Mouse (Mus musculus): ENCODE results near the gene Dars2. TPM values are rescaled to one million over a fixed set of nuclear protein-coding genes. Genes with fewer than 3 reads are reported as not detected.

Dars2 gene
- total and polyA plus RNA-seq, 3 experiments: 46.2 to 64.7 (median 55.3) TPM

DNA sequence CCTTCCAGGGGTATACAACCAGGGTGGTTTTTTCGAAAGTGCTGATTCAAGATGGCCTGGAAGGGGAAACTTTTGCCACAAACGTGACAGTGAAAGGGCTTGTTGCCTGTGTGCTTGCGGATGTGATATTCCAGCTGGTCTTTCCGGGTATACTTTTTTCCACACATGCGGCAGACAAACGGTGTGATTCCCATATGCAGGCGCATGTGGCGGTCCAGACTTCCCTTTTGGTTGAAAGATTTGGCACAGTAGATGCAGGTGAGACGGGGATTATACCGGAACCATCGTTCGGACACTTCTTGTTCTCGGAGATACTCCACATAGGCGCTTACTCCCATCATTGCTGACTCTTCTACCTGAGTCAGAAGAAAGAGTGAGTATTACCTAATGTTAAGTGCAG, 50.4 kb downstream of the Dars2 start:
- in situ Hi-C loops (cut with MboI; ENCODE audit: low pct_ligation_motif_present, low pct_unique_long_range_greater_than_20kb, low sequenced_read_pairs): no loop called here
- H3K4me3 ChIP-seq (replicated peaks in 1 of 3; ENCODE audit: low read depth in 2 of 3, low read length in 2 of 3, poor library complexity in 1 of 3): no peak overlapping the region
- dilution Hi-C loops (cut with MboI; ENCODE audit: extremely low pct_ligation_motif_present, extremely low pct_unique_long_range_greater_than_20kb, low sequenced_read_pairs): no loop called here
- no peaks in the 10 kb centered on the region for H3K27me3 ChIP-seq (replicated peaks)
- H3K79me2 ChIP-seq (replicated peaks; ENCODE audit: control insufficient read depth, extremely low read depth, insufficient read depth, poor library complexity, severe bottlenecking): no peaks in the 10 kb centered on the region
- no peaks in the 10 kb centered on the region for H3K9me3 ChIP-seq (replicated peaks; ENCODE audit: low read length)
- no peak overlapping the region for H3K9ac ChIP-seq (ENCODE audit: insufficient read depth, low read depth)
- H3K27ac ChIP-seq (ENCODE audit: insufficient read depth, low read depth): no peak overlapping the region
- TF ChIP-seq RAD21 (IDR thresholded peaks at IDR 0.05; ENCODE audit: low read depth, low read length) (no peak), BHLHE40 (IDR thresholded peaks at IDR 0.05; ENCODE audit: low read depth, low read length) (no peak), JUN (IDR thresholded peaks at IDR 0.05; ENCODE audit: insufficient read depth, low read depth, low read length) (no peak), TBP (conservative IDR thresholded peaks at IDR 0.05; ENCODE audit: low read depth, low read length) (no peak), NRF1 (IDR thresholded peaks at IDR 0.05; ENCODE audit: low read depth, low read length) (no peak), SMC3 (IDR thresholded peaks at IDR 0.05; ENCODE audit: low read depth, low read length) (no peak), POLR2A (IDR thresholded peaks at IDR 0.05; ENCODE audit: low read depth, low read length) (no peak), ZKSCAN1 (IDR thresholded peaks at IDR 0.05; ENCODE audit: borderline replicate concordance, low read depth, low read length) (no peak), KAT2A (IDR thresholded peaks at IDR 0.05; ENCODE audit: insufficient replicate concordance, low read length) (no peak), ZC3H11A (IDR thresholded peaks at IDR 0.05; ENCODE audit: low read depth, low read length) (no peak), ZMIZ1 (IDR thresholded peaks at IDR 0.05; ENCODE audit: low read depth, low read length) (no peak), MXI1 (IDR thresholded peaks at IDR 0.05; ENCODE audit: low read depth, low read length) (no peak), E2F4 (IDR thresholded peaks at IDR 0.05; ENCODE audit: insufficient replicate concordance, low read depth, low read length) (no peak), JUND (conservative IDR thresholded peaks at IDR 0.05; ENCODE audit: low read depth, low read length) (no peak), GABPA (IDR thresholded peaks at IDR 0.05; ENCODE audit: insufficient replicate concordance, low read depth, low read length) (no peak), RCOR1 (conservative IDR thresholded peaks at IDR 0.05; ENCODE audit: low read depth, low read length) (no peak), NELFE (IDR thresholded peaks at IDR 0.05; ENCODE audit: low read depth, low read length) (no peak), PAX5 (IDR thresholded peaks at IDR 0.05; ENCODE audit: low read length) (no peak), CHD2 (IDR thresholded peaks at IDR 0.05; ENCODE audit: low read length) (no peak), TCF12 (IDR thresholded peaks at IDR 0.05; ENCODE audit: low read depth, low read length) (no peak)
- DNase-seq (ENCODE audit: extremely low read depth): no peak
- H3K36me3 ChIP-seq (replicated peaks in 1 of 2; ENCODE audit: control insufficient read depth in 1 of 2, insufficient read depth in 1 of 2, low read length in 1 of 2): peaks cover 16 to 45% of the 10 kb centered on the region in 2 experiments
- peaks cover 0 to 3% of the 10 kb centered on the region in 2 experiments; a peak in 1 of 4 replicates for H3K4me1 ChIP-seq (ENCODE audit: control insufficient read depth in 1 of 2, insufficient read depth in 2 of 2)
- no peak overlapping the region for H3K4me2 ChIP-seq (ENCODE audit: insufficient read depth, low read depth, poor library complexity, severe bottlenecking)

DNA sequence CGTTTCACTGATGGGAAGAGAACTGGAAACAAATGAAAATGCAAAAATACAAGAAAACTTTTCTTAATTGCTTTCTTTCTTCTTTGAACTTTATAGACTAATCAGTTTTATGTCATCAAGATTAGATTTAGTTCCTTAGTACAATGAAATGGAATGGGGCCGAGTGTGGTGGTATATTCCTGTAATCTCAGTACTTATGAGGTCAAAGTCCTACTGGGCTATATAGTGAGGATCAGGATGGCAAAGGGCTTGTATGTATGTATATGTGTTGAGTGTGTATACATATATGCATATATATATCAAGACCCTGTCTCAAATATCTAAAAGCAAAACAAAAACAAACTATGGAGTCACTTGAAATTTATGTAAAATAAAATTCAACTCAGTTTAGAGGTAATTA, 54.1 kb downstream of the Dars2 start:
- in situ Hi-C loops (cut with MboI; ENCODE audit: low pct_ligation_motif_present, low pct_unique_long_range_greater_than_20kb, low sequenced_read_pairs): no loop called here

More for the DNA sequence above, 54.1 kb downstream of the Dars2 start:
- Histone ChIP-seq H3K4me1 (ENCODE audit: control insufficient read depth in 1 of 2, insufficient read depth in 2 of 2) (no peaks in the 10 kb centered on the region), H3K9ac (ENCODE audit: insufficient read depth, low read depth) (no peak overlapping the region), H3K36me3 (replicated peaks in 1 of 2; ENCODE audit: control insufficient read depth in 1 of 2, insufficient read depth in 1 of 2, low read length in 1 of 2) (peaks cover 20 to 50% of the 10 kb centered on the region in 2 experiments), H3K9me3 (replicated peaks; ENCODE audit: low read length) (no peaks in the 10 kb centered on the region), H3K4me2 (ENCODE audit: insufficient read depth, low read depth, poor library complexity, severe bottlenecking) (no peak overlapping the region), H3K4me3 (replicated peaks in 1 of 3; ENCODE audit: low read depth in 2 of 3, low read length in 2 of 3, poor library complexity in 1 of 3) (no peak overlapping the region), H3K79me2 (replicated peaks; ENCODE audit: control insufficient read depth, extremely low read depth, insufficient read depth, poor library complexity, severe bottlenecking) (no peaks in the 10 kb centered on the region), H3K27me3 (replicated peaks) (no peaks in the 10 kb centered on the region), H3K27ac (ENCODE audit: insufficient read depth, low read depth) (no peak overlapping the region)
- TF ChIP-seq ZC3H11A (IDR thresholded peaks at IDR 0.05; ENCODE audit: low read depth, low read length) (no peak), CHD1 (IDR thresholded peaks at IDR 0.05; ENCODE audit: low read depth, low read length) (no peak), KAT2A (IDR thresholded peaks at IDR 0.05; ENCODE audit: insufficient replicate concordance, low read length) (no peak), RCOR1 (conservative IDR thresholded peaks at IDR 0.05; ENCODE audit: low read depth, low read length) (no peak), ETS1 (conservative IDR thresholded peaks at IDR 0.05; ENCODE audit: low read depth, low read length) (no peak), MAFK (IDR thresholded peaks at IDR 0.05; ENCODE audit: insufficient replicate concordance, low read length) (no peak), CHD2 (IDR thresholded peaks at IDR 0.05; ENCODE audit: low read length) (no peak), SMC3 (IDR thresholded peaks at IDR 0.05; ENCODE audit: low read depth, low read length) (no peak), TBP (conservative IDR thresholded peaks at IDR 0.05; ENCODE audit: low read depth, low read length) (no peak), ZMIZ1 (IDR thresholded peaks at IDR 0.05; ENCODE audit: low read depth, low read length) (no peak), SIN3A (IDR thresholded peaks at IDR 0.05; ENCODE audit: low read length) (no peak), MAX (IDR thresholded peaks at IDR 0.05; ENCODE audit: low read length) (no peak), ELF1 (IDR thresholded peaks at IDR 0.05; ENCODE audit: low read depth, low read length) (no peak)
- dilution Hi-C loops (cut with MboI; ENCODE audit: extremely low pct_ligation_motif_present, extremely low pct_unique_long_range_greater_than_20kb, low sequenced_read_pairs): no loop called here
- no peak for DNase-seq (ENCODE audit: extremely low read depth)
